Mouse (Mus musculus): ENCODE measurements around the gene Fkbp7.
"Not testable (repeated sequence)": the region's sequence is repeated elsewhere in the genome, so short reads cannot be mapped to it uniquely, and the experiment has no call there.

The Fkbp7 gene

GRCm38 (mm10) chr2:76665531-76665930 is 7.4 kb downstream of the Fkbp7 start:
- DNase-seq (ENCODE audit: low read depth, low spot score), result no peak

GRCm38 (mm10) chr2:76659419-76659818 is 13.5 kb downstream of the Fkbp7 start:
- DNase-seq (ENCODE audit: low read depth, low spot score), result no peak

- no peak for DNase-seq (ENCODE audit: low read depth, low spot score)
These were observed 14.4 kb downstream of the Fkbp7 start for GRCm38 (mm10) chr2:76658551-76658950.

GRCm38 (mm10) chr2:76655982-76656381 is 16.9 kb downstream of the Fkbp7 start:
- no peak for DNase-seq (ENCODE audit: low read depth, low spot score)

GRCm38 (mm10) chr2:76655444-76655843 is 17.5 kb downstream of the Fkbp7 start:
- no peak for DNase-seq (ENCODE audit: low read depth, low spot score)

GRCm38 (mm10) chr2:76654646-76655045 is 18.3 kb downstream of the Fkbp7 start:
- DNase-seq (ENCODE audit: low read depth, low spot score), result no peak

GRCm38 (mm10) chr2:76653070-76653469 is 19.8 kb downstream of the Fkbp7 start:
- no peak for DNase-seq (ENCODE audit: low read depth, low spot score)

GRCm38 (mm10) chr2:76648666-76649141 is 24.2 kb downstream of the Fkbp7 start:
- DNase-seq (ENCODE audit: low read depth, low spot score), result no peak

- DNase-seq (ENCODE audit: low read depth, low spot score), result peak; percentile 98
These were observed 24.9 kb downstream of the Fkbp7 start, which contains the start of the genes Prkra and Pjvk for GRCm38 (mm10) chr2:76647883-76648570. Gene Prkra, minus strand, starts transcription at chr2:76648015. Gene Pjvk, plus strand, starts transcription at chr2:76648476.

- peak; percentile 43 for DNase-seq (ENCODE audit: low read depth, low spot score)
These were observed 25.5 kb downstream of the Fkbp7 start for GRCm38 (mm10) chr2:76647441-76647869.

- no peak for DNase-seq (ENCODE audit: low read depth, low spot score)
These were observed 29.1 kb downstream of the Fkbp7 start for GRCm38 (mm10) chr2:76643801-76644200.

- no peak for DNase-seq (ENCODE audit: low read depth, low spot score)
These were observed 33.3 kb downstream of the Fkbp7 start for GRCm38 (mm10) chr2:76639637-76640036.

GRCm38 (mm10) chr2:76631600-76631999 is 41.3 kb downstream of the Fkbp7 start:
- no peak for DNase-seq (ENCODE audit: low read depth, low spot score)

- DNase-seq (ENCODE audit: low read depth, low spot score), result no peak
These were observed 42.6 kb downstream of the Fkbp7 start for GRCm38 (mm10) chr2:76630293-76630692.

- not testable (repeated sequence) for DNase-seq (ENCODE audit: low read depth, low spot score)
These were observed 50.6 kb downstream of the Fkbp7 start for GRCm38 (mm10) chr2:76622316-76622715.

GRCm38 (mm10) chr2:76621724-76622123 is 51.2 kb downstream of the Fkbp7 start:
- DNase-seq (ENCODE audit: low read depth, low spot score), result no peak

- DNase-seq (ENCODE audit: low read depth, low spot score), result no peak
These were observed 52.7 kb downstream of the Fkbp7 start for GRCm38 (mm10) chr2:76620188-76620587.

- peak; percentile 43 for DNase-seq (ENCODE audit: low read depth, low spot score)
These were observed 54.8 kb downstream of the Fkbp7 start for GRCm38 (mm10) chr2:76618078-76618477.

Data from embryo, embryonic 11.5 days (tissue).